Mouse (Mus musculus): ENCODE results near the gene Eps15. TPM values are rescaled to one million over a fixed set of nuclear protein-coding genes. Genes with fewer than 3 reads are reported as not detected.
"Not testable (repeated sequence)": the region's sequence is repeated elsewhere in the genome, so short reads cannot be mapped to it uniquely, and the experiment has no call there.

Gene Eps15
- total RNA-seq, 2 experiments from 2014 or later = 74.3 to 80.3 TPM

GRCm38 (mm10) chr4:109394314-109395074, 114.4 kb downstream of the Eps15 start:
- DNase-seq (ENCODE audit: low spot score) = no peak

GRCm38 (mm10) chr4:109400366-109400980, 120.4 kb downstream of the Eps15 start:
- DNase-seq (ENCODE audit: low spot score) = no peak

GRCm38 (mm10) chr4:109401176-109401689, 121.2 kb downstream of the Eps15 start:
- no peak for DNase-seq (ENCODE audit: low spot score)

GRCm38 (mm10) chr4:109404908-109405307, 124.8 kb downstream of the Eps15 start:
- not testable (repeated sequence) for DNase-seq (ENCODE audit: low spot score)

GRCm38 (mm10) chr4:109405415-109405814, 125.3 kb downstream of the Eps15 start:
- no peak for DNase-seq (ENCODE audit: low spot score)

- DNase-seq (ENCODE audit: low spot score) = peak; percentile 69
These were observed 126.0 kb downstream of the Eps15 start for GRCm38 (mm10) chr4:109406054-109406485.

- DNase-seq (ENCODE audit: low spot score) = peak; percentile 20
These were observed 126.6 kb downstream of the Eps15 start, which contains the start of gene Ttc39a for GRCm38 (mm10) chr4:109406486-109407175. TSS of gene Ttc39a (plus strand) at chr4:109406623.

- DNase-seq (ENCODE audit: low spot score) = no peak
These were observed 127.1 kb downstream of the Eps15 start for GRCm38 (mm10) chr4:109407176-109407520.

GRCm38 (mm10) chr4:109407701-109408485, 127.8 kb downstream of the Eps15 start:
- DNase-seq (ENCODE audit: low spot score) = no peak

- no peak for DNase-seq (ENCODE audit: low spot score)
These were observed 130.8 kb downstream of the Eps15 start for GRCm38 (mm10) chr4:109410681-109411376.

- no peak for DNase-seq (ENCODE audit: low spot score)
These were observed 131.4 kb downstream of the Eps15 start for GRCm38 (mm10) chr4:109411377-109411967.

- DNase-seq (ENCODE audit: low spot score) = no peak
These were observed 132.2 kb downstream of the Eps15 start for GRCm38 (mm10) chr4:109412233-109412632.

GRCm38 (mm10) chr4:109417998-109418397, 137.9 kb downstream of the Eps15 start:
- no peak for DNase-seq (ENCODE audit: low spot score)

- DNase-seq (ENCODE audit: low spot score) = no peak
These were observed 138.9 kb downstream of the Eps15 start for GRCm38 (mm10) chr4:109419017-109419416.

- DNase-seq (ENCODE audit: low spot score) = no peak
These were observed 139.5 kb downstream of the Eps15 start for GRCm38 (mm10) chr4:109419563-109419962.

GRCm38 (mm10) chr4:109420138-109420795, 140.2 kb downstream of the Eps15 start:
- no peak for DNase-seq (ENCODE audit: low spot score)

- no peak for DNase-seq (ENCODE audit: low spot score)
These were observed 141.5 kb downstream of the Eps15 start for GRCm38 (mm10) chr4:109421608-109422007.

GRCm38 (mm10) chr4:109422436-109422835, 142.4 kb downstream of the Eps15 start:
- DNase-seq (ENCODE audit: low spot score) = no peak

- DNase-seq (ENCODE audit: low spot score) = no peak
These were observed 143.4 kb downstream of the Eps15 start for GRCm38 (mm10) chr4:109423438-109423837.

- no peak for DNase-seq (ENCODE audit: low spot score)
These were observed 147.0 kb downstream of the Eps15 start for GRCm38 (mm10) chr4:109427058-109427457.

Measured in gastrocnemius, adult 18-20 months (tissue).